Mouse (Mus musculus) activated CD4-positive, CD25-positive, alpha-beta regulatory T cell, adult 4 months (primary cell): ENCODE measurements at regions not wholly inside any gene's neighbourhood (a gene's known extent, or its start where the extent isn't known, plus 50 kb on each side); places are given as distances from the start of the nearest gene placed in this dataset.
"Not testable (repeated sequence)": the region's sequence is repeated elsewhere in the genome, so short reads cannot be mapped to it uniquely, and the experiment has no call there.

ENCODE experiments used
- ATAC-seq: one replicate; pipeline ENCODE4 v1.8.0; 2017

DNA sequence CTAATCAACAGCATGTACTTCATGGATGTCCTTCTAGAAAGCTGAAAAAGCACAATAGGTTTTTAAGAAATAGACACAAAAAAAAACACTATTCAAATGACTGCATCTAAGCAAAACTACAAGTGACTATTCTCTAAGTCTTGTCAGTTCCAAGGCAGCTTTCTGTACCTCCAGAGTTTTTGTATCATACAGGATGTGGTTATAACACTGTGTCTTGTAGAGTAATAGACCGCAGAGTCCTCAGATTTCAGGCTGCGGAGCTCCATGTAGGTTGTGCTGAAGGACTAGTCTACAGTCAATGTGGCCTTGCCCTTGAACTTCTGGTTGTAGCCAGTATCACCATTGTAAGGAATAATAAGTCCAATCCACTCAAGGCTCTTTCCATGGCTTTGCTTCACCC is 1137.7 kb upstream of the Zfp386 start:
- ATAC-seq, result peak; percentile 90

- peak; percentile 44 for ATAC-seq
Observed at GRCm38 (mm10) chr12:114914406-114914805, 1133.1 kb upstream of the Zfp386 start.

DNA sequence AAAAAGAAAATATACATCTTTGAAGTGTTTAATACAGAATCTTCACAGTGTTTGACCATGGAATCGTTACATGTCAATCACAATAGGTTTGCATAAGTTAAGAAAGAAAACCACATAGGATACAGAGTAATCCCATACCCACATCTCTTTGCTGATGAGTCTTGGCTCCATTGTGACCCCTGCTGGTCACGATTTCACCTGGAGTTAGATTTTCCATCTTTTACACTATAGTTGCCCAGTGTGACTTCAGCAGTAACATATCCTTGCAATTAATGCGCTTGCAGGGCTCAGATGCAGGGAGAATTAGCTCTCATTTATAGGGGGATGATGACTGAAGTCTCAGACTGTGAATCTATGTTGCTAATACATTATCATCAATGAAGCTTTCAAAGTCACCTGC is 1119.8 kb upstream of the Zfp386 start:
- no peak for ATAC-seq

- ATAC-seq, result peak; percentile 81
Observed at GRCm38 (mm10) chr12:114932158-114932557, 1115.4 kb upstream of the Zfp386 start.

- ATAC-seq, result no peak
Observed at GRCm38 (mm10) chr12:114932669-114933068, 1114.9 kb upstream of the Zfp386 start.

DNA sequence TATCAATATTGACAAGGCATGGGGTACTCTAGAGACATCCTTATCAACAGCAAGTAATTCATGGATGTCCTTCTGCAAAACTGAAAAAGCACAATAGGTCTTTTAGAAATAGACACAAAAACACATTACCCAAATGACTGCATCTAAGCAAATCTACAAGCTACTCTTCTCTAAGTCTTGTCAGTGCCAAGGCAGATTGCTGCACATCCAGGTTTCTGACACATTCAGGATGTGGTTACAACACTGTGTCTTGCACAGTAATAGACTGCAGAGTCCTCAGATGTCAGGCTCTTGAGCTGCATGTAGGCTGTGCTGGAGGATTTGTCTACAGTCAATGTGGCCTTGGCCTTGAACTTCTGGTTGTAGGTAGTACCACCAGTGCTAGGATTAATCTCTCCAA is 1110.7 kb upstream of the Zfp386 start:
- ATAC-seq, result peak; percentile 56

- ATAC-seq, result peak; percentile 23
Observed at GRCm38 (mm10) chr12:114939576-114939975, 1107.9 kb upstream of the Zfp386 start.

DNA sequence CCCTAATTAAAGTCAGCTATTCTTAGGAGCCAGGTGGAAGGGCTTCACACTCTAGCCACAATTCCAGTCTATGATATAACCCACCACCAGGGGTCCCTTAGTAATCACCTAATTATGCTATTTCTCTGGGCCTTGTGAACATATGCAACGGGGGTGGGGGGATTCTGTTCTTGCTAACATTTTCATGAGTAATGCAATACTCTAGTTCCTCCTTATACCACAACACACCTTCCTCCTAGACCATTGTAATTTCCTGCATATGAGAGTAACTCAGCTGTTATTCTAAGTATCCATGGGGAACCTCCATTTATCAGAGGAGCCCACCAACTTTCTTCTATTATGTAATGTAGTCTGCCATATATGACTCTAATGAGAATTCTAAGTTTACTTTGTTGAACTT is 1085.4 kb upstream of the Zfp386 start:
- ATAC-seq, result peak; percentile 28

GRCm38 (mm10) chr12:114964251-114964650 is 1083.3 kb upstream of the Zfp386 start:
- ATAC-seq, result not testable (repeated sequence)

DNA sequence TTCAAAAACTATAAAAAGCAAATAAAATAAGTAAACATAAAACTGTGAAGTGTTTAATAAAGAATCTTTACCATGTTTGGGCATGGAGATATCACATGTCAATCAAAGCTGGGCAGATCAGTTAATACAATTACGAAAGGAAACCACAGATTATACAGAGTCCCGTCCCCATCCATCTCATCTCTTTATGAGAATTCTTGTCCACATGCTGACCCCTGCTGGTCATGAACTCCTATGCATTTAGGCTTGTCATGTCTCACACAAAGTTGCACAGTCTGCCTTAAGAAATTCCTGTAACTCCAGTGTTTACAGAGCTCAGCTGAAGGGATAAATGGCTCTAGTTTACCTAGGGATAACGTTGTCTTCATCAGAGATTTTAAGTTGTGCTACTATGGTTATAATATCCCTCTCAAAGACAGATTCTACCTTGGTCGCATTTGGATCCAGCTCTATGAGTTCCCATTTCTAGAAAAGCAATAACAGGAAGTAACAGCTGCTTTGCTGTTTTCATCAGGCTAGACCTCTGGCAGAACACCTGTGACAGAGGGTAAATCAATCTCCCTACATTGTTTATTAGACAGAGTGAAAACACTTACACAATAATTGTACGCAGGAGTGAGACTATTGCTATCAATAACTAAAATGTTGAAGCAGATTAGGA is 1065.9 kb upstream of the Zfp386 start:
- ATAC-seq, result peak; percentile 84

DNA sequence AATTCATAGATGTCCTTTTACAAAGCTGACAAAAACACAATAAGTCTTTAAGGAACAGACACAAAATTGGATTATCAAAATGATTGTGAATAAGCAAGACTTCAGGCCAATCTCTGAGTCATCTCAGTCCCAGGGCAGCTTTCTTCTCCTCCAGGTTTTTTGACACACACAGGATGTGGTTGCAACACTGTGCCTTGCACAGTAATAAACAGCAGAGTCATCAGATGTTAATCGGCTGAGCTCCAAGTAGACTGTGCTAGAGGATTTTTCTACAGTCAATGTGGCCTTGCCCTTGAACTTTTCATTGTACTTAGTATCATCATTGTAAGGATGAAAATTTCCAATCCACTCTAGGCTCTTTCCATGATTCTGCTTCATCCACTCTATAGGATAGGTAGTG is 1056.6 kb upstream of the Zfp386 start:
- ATAC-seq, result peak; percentile 100

GRCm38 (mm10) chr12:114996817-114997216 is 1050.7 kb upstream of the Zfp386 start:
- ATAC-seq, result peak; percentile 66

DNA sequence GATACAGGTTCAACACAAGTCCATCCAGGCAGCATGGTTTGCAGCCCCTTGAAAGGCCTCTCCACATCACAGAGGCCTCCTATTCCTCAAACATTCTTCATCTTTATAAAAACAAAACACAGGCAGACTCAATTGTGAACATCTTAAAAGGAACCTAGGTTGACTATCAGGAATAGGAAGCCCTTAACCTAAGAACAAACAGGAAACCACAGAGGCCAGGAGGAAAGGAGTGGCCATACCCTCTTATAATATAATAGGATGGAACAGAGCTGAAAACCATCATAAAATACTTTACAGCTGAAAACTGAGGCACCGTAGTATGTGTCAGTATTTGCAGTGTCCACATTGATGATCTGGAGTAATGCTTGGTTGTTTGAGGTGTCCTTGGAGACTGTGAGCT is 1044.4 kb upstream of the Zfp386 start:
- ATAC-seq, result peak; percentile 14

DNA sequence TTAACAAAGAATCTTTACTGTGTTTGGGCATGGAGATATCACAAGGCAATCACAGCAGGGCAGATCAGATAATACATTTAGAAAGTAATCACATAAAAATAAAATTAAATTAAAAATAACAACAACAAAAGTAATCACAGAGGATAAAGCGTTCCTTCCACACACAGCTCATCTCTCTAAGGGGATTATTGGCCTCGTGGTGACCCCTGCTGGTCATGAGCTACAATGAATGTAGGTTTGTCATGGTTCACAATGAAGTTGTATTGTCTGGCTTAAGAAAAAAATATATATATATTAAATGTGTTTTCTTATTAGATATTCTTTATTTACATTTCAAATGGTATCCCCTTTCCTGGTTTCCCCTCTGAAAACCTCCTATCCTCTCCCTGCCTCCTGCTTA is 1039.1 kb upstream of the Zfp386 start:
- peak; percentile 64 for ATAC-seq

GRCm38 (mm10) chr12:115012751-115013150 is 1034.8 kb upstream of the Zfp386 start:
- ATAC-seq, result peak; percentile 70

GRCm38 (mm10) chr12:115023742-115024141 is 1023.8 kb upstream of the Zfp386 start:
- no peak for ATAC-seq

DNA sequence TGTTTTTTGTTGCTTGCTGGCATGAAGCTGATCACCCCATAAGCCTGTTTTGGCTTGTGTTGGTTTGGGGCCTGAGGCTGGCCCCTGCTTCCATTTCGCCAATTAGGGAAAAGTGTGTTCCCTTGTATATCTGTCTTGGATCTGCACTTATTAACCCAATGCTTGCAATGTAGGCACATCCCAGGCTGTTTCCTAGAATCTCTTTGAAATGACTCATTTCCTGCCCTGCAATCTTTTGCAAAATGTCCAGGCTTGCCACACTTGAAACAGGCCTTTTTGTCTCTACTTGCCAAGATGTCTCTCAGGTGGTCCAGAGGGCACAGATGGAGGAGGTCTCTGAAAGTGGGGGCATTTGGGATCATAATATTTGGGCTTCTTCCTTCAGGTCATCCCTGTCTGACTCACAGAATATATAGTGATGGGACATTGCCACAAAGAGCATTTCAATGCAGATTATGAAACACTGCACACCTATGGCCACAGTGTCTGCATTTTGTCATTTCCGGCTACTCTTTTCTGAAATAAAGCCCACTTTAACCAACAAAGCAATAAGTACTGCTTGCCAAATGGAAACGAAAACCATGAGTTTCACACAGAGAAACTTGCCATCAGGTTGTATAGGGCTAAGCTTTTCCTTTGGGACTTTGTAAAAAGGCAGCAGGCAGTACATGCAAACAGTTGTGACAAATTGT is 1012.9 kb upstream of the Zfp386 start:
- no peak for ATAC-seq

DNA sequence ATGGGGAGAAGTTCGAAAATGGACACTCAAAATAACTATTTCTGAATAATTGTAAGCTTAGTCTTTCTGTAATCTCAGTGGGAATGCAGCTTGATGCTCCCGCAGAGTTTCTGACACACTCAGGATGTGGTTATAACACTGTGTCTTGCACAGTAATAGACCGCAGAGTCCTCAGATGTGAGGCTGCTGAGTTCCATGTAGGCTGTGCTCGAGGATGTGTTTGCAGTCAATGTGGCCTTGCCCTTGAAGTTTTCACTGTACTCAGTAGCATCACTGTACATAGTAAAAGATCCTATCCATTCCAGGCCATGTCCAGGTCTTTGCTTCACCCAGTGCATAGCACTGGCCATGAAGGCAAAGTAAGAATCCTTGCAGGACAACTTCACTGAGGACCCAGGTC is 992.4 kb upstream of the Zfp386 start:
- peak; percentile 46 for ATAC-seq

DNA sequence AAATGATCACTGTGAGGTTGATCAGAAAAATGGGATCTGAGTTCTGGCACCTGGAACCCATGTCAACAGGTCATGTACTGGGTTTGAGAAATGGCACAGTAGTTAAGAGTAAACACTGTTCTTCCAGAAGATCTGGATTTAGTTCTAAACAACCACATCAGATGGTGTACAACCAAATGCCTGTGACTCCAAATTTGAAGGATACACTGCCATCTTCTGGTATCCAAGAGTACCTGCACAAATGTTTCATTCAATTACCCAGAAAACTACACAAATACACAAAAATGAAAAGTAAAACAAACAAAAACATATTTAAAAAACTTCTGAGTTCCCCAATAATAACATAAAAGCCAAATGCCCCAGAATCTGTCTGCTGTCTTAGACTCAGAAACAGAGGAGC is 987.6 kb upstream of the Zfp386 start:
- ATAC-seq, result not testable (repeated sequence)

GRCm38 (mm10) chr12:115067251-115067650 is 980.3 kb upstream of the Zfp386 start:
- peak; percentile 36 for ATAC-seq

DNA sequence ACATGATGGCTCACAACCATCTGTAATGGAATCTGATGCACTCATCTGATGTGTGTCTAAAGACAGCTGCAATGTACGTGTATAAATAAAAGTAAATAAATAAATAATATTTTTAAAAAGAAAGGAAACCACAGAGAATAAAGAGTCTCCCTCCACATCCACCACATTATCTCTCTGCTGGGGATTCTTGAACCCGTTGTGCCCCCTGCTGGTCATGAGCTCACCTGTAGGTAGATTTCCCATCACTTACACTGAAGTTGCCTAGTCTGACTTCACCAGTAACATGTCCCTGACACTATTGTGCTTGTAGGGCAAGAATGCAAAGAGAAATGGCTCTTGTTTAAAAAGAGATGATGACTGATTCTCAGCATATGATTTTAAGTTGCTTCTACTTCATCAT is 956.1 kb upstream of the Zfp386 start:
- ATAC-seq, result peak; percentile 52

DNA sequence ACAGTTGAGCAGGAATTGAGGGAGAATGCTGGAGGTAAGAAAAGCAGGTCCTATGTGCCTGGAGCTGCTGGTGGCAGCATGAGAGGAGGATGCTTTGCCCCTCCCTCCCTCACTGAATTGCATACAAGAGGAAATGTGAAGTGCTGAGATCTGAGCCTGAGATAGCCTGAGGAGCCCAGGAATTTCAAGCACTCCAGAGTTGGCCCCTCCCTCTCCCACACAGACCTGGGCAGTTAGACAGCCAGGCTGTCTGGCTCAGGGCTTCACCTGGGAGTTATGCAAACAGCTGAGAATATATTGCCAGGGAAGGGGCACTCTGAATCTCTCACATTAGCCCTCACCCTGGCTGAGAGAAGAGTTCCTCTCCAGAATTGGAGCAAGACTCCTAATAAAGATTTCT is 937.8 kb upstream of the Zfp386 start:
- ATAC-seq, result no peak

GRCm38 (mm10) chr12:115119134-115119826 is 928.2 kb upstream of the Zfp386 start:
- ATAC-seq, result peak; percentile 47

- no peak for ATAC-seq
Observed at GRCm38 (mm10) chr12:115121259-115121658, 926.3 kb upstream of the Zfp386 start.
